Mouse (Mus musculus): ENCODE results near the gene Sorcs2. TPM values are rescaled to one million over a fixed set of nuclear protein-coding genes. Genes with fewer than 3 reads are reported as not detected.
A peak's percentile ranks its signal among the peaks of the same experiment; 100 is the strongest.

The Sorcs2 gene
- polyA plus RNA-seq, 1 experiment from 2014 or later: 9.9 TPM

GRCm38 (mm10) chr5:36179708-36180107, 218.2 kb downstream of the Sorcs2 start:
- no peak for ATAC-seq (ENCODE audit: insufficient number of reproducible peaks, insufficient read depth, low FRiP score, low read depth)
- H3K27me3 ChIP-seq (ENCODE audit: control insufficient read depth, insufficient read depth, low read length): no peaks in the 10 kb centered on the region
- no peak overlapping the region for H3K4me3 ChIP-seq (ENCODE audit: control insufficient read depth in 1 of 2, insufficient read depth in 1 of 2, low read depth in 1 of 2, low read length in 2 of 2)
- peaks cover 6% of the 10 kb centered on the region in 2 experiments; a peak in 2 of 4 replicates for H3K4me1 ChIP-seq (ENCODE audit: control insufficient read depth in 2 of 2, insufficient read depth in 2 of 2, low read length in 2 of 2)
- no peak overlapping the region for H3K4me2 ChIP-seq (ENCODE audit: low read length)
- 87% methylated on average over 5 of the region's 5 CpGs for WGBS
- H3K36me3 ChIP-seq (ENCODE audit: control insufficient read depth, insufficient read depth, low read length): no peaks in the 10 kb centered on the region
- no peak overlapping the region for H3K9ac ChIP-seq (ENCODE audit: low read length)
- no peak overlapping the region for H3K27ac ChIP-seq (replicated peaks in 1 of 2; ENCODE audit: control insufficient read depth in 1 of 2, insufficient read depth in 1 of 2, low read depth in 2 of 2, low read length in 2 of 2)
- no peaks in the 10 kb centered on the region for H3K9me3 ChIP-seq (ENCODE audit: control insufficient read depth, low read length)

GRCm38 (mm10) chr5:36178785-36179184, 219.2 kb downstream of the Sorcs2 start:
- no peak for ATAC-seq (ENCODE audit: insufficient number of reproducible peaks, insufficient read depth, low FRiP score, low read depth)
- H3K27me3 ChIP-seq (ENCODE audit: control insufficient read depth, insufficient read depth, low read length): no peaks in the 10 kb centered on the region
- H3K4me2 ChIP-seq (ENCODE audit: low read length): no peak overlapping the region
- no peaks in the 10 kb centered on the region for H3K36me3 ChIP-seq (ENCODE audit: control insufficient read depth, insufficient read depth, low read length)
- peaks cover 6% of the 10 kb centered on the region in 2 experiments; a peak in 2 of 4 replicates for H3K4me1 ChIP-seq (ENCODE audit: control insufficient read depth in 2 of 2, insufficient read depth in 2 of 2, low read length in 2 of 2)
- no peak overlapping the region for H3K9ac ChIP-seq (ENCODE audit: low read length)
- H3K4me3 ChIP-seq (ENCODE audit: control insufficient read depth in 1 of 2, insufficient read depth in 1 of 2, low read depth in 1 of 2, low read length in 2 of 2): no peak overlapping the region
- no peaks in the 10 kb centered on the region for H3K9me3 ChIP-seq (ENCODE audit: control insufficient read depth, low read length)
- H3K27ac ChIP-seq (replicated peaks in 1 of 2; ENCODE audit: control insufficient read depth in 1 of 2, insufficient read depth in 1 of 2, low read depth in 2 of 2, low read length in 2 of 2): no peak overlapping the region
- WGBS: 87% methylated on average over 3 of the region's 3 CpGs

GRCm38 (mm10) chr5:36178215-36178614, 219.7 kb downstream of the Sorcs2 start:
- no peak overlapping the region for H3K27ac ChIP-seq (replicated peaks in 1 of 2; ENCODE audit: control insufficient read depth in 1 of 2, insufficient read depth in 1 of 2, low read depth in 2 of 2, low read length in 2 of 2)
- 46% methylated on average over 7 of the region's 7 CpGs for WGBS
- H3K27me3 ChIP-seq (ENCODE audit: control insufficient read depth, insufficient read depth, low read length): no peaks in the 10 kb centered on the region
- H3K36me3 ChIP-seq (ENCODE audit: control insufficient read depth, insufficient read depth, low read length): no peaks in the 10 kb centered on the region
- no peak overlapping the region for H3K4me2 ChIP-seq (ENCODE audit: low read length)
- no peaks in the 10 kb centered on the region for H3K9me3 ChIP-seq (ENCODE audit: control insufficient read depth, low read length)
- H3K9ac ChIP-seq (ENCODE audit: low read length): no peak overlapping the region
- ATAC-seq (ENCODE audit: insufficient number of reproducible peaks, insufficient read depth, low FRiP score, low read depth): no peak
- no peak overlapping the region for H3K4me3 ChIP-seq (ENCODE audit: control insufficient read depth in 1 of 2, insufficient read depth in 1 of 2, low read depth in 1 of 2, low read length in 2 of 2)
- H3K4me1 ChIP-seq (ENCODE audit: control insufficient read depth in 2 of 2, insufficient read depth in 2 of 2, low read length in 2 of 2): peaks cover 6% of the 10 kb centered on the region in 2 experiments; a peak in 2 of 4 replicates

GRCm38 (mm10) chr5:36176873-36177272, 221.1 kb downstream of the Sorcs2 start:
- no peaks in the 10 kb centered on the region for H3K36me3 ChIP-seq (ENCODE audit: control insufficient read depth, insufficient read depth, low read length)
- 85% methylated on average over 4 of the region's 4 CpGs for WGBS
- H3K9me3 ChIP-seq (ENCODE audit: control insufficient read depth, low read length): no peaks in the 10 kb centered on the region
- peaks cover 6% of the 10 kb centered on the region in 2 experiments; a peak in 2 of 4 replicates for H3K4me1 ChIP-seq (ENCODE audit: control insufficient read depth in 2 of 2, insufficient read depth in 2 of 2, low read length in 2 of 2)
- H3K27me3 ChIP-seq (ENCODE audit: control insufficient read depth, insufficient read depth, low read length): no peaks in the 10 kb centered on the region
- no peak overlapping the region for H3K27ac ChIP-seq (replicated peaks in 1 of 2; ENCODE audit: control insufficient read depth in 1 of 2, insufficient read depth in 1 of 2, low read depth in 2 of 2, low read length in 2 of 2)
- H3K4me2 ChIP-seq (ENCODE audit: low read length): no peak overlapping the region
- H3K9ac ChIP-seq (ENCODE audit: low read length): no peak overlapping the region
- ATAC-seq (ENCODE audit: insufficient number of reproducible peaks, insufficient read depth, low FRiP score, low read depth): no peak
- no peak overlapping the region for H3K4me3 ChIP-seq (ENCODE audit: control insufficient read depth in 1 of 2, insufficient read depth in 1 of 2, low read depth in 1 of 2, low read length in 2 of 2)

GRCm38 (mm10) chr5:36176409-36176808, 221.5 kb downstream of the Sorcs2 start:
- WGBS: 42% methylated on average over 11 of the region's 11 CpGs
- Histone ChIP-seq H3K27ac (replicated peaks in 1 of 2; ENCODE audit: control insufficient read depth in 1 of 2, insufficient read depth in 1 of 2, low read depth in 2 of 2, low read length in 2 of 2) (no peak overlapping the region), H3K27me3 (ENCODE audit: control insufficient read depth, insufficient read depth, low read length) (no peaks in the 10 kb centered on the region), H3K9me3 (ENCODE audit: control insufficient read depth, low read length) (no peaks in the 10 kb centered on the region), H3K9ac (ENCODE audit: low read length) (no peak overlapping the region), H3K4me3 (ENCODE audit: control insufficient read depth in 1 of 2, insufficient read depth in 1 of 2, low read depth in 1 of 2, low read length in 2 of 2) (no peak overlapping the region), H3K36me3 (ENCODE audit: control insufficient read depth, insufficient read depth, low read length) (no peaks in the 10 kb centered on the region), H3K4me1 (ENCODE audit: control insufficient read depth in 2 of 2, insufficient read depth in 2 of 2, low read length in 2 of 2) (peaks cover 6% of the 10 kb centered on the region in 2 experiments; a peak in 2 of 4 replicates), H3K4me2 (ENCODE audit: low read length) (no peak overlapping the region)
- no peak for ATAC-seq (ENCODE audit: insufficient number of reproducible peaks, insufficient read depth, low FRiP score, low read depth)

- Histone ChIP-seq H3K4me1 (ENCODE audit: control insufficient read depth in 2 of 2, insufficient read depth in 2 of 2, low read length in 2 of 2) (peaks cover 6 to 11% of the 10 kb centered on the region in 2 experiments; a peak in 3 of 4 replicates), H3K27me3 (ENCODE audit: control insufficient read depth, insufficient read depth, low read length) (no peaks in the 10 kb centered on the region), H3K4me2 (ENCODE audit: low read length) (no peak overlapping the region), H3K9me3 (ENCODE audit: control insufficient read depth, low read length) (no peaks in the 10 kb centered on the region), H3K27ac (replicated peaks in 1 of 2; ENCODE audit: control insufficient read depth in 1 of 2, insufficient read depth in 1 of 2, low read depth in 2 of 2, low read length in 2 of 2) (no peak overlapping the region), H3K36me3 (ENCODE audit: control insufficient read depth, insufficient read depth, low read length) (no peaks in the 10 kb centered on the region), H3K4me3 (ENCODE audit: control insufficient read depth in 1 of 2, insufficient read depth in 1 of 2, low read depth in 1 of 2, low read length in 2 of 2) (no peak overlapping the region), H3K9ac (ENCODE audit: low read length) (no peak overlapping the region)
- ATAC-seq (ENCODE audit: insufficient number of reproducible peaks, insufficient read depth, low FRiP score, low read depth): no peak
- WGBS: 77% methylated on average over 9 of the region's 9 CpGs
Observed at GRCm38 (mm10) chr5:36174569-36175115, 223.3 kb downstream of the Sorcs2 start.

GRCm38 (mm10) chr5:36168963-36169650, 228.8 kb downstream of the Sorcs2 start:
- Histone ChIP-seq H3K9me3 (ENCODE audit: control insufficient read depth, low read length) (no peaks in the 10 kb centered on the region), H3K27ac (replicated peaks in 1 of 2; ENCODE audit: control insufficient read depth in 1 of 2, insufficient read depth in 1 of 2, low read depth in 2 of 2, low read length in 2 of 2) (peak overlapping the region in 1 of 2 experiments; percentile 5; a peak in 1 of 4 replicates), H3K9ac (ENCODE audit: low read length) (no peak overlapping the region; the same call in 1 of the 2 replicates), H3K4me2 (ENCODE audit: low read length) (no peak overlapping the region), H3K27me3 (ENCODE audit: control insufficient read depth, insufficient read depth, low read length) (no peaks in the 10 kb centered on the region), H3K4me1 (ENCODE audit: control insufficient read depth in 2 of 2, insufficient read depth in 2 of 2, low read length in 2 of 2) (peaks cover 5 to 13% of the 10 kb centered on the region in 2 experiments), H3K4me3 (ENCODE audit: control insufficient read depth in 1 of 2, insufficient read depth in 1 of 2, low read depth in 1 of 2, low read length in 2 of 2) (no peak overlapping the region), H3K36me3 (ENCODE audit: control insufficient read depth, insufficient read depth, low read length) (no peaks in the 10 kb centered on the region)
- WGBS: 59% methylated on average over 14 of the region's 14 CpGs
- ATAC-seq (ENCODE audit: insufficient number of reproducible peaks, insufficient read depth, low FRiP score, low read depth): no peak

All from heart, embryonic 14.5 days (tissue).